Mouse (Mus musculus) lung, embryonic 15.5 days (tissue): ENCODE results near the gene Pagr1a. TPM values are rescaled to one million over a fixed set of nuclear protein-coding genes. Genes with fewer than 3 reads are reported as not detected.

Source experiments
- ATAC-seq: fragments of 200-750 bp; cut with Nextera tagmentation; 2 replicates; pipeline ENCODE4 v1.8.0; 2017; ENCODE audit warnings: moderate number of reproducible peaks, borderline replicate concordance; ENCODE audit not compliant: low FRiP score, low TSS enrichment; ENCODE audit errors: extremely low read depth
- H3K27ac ChIP-seq: fragments of 300-500 bp; sonication (generic); 2 replicates; pipeline ENCODE4 v1.5.1; 2015; ENCODE audit warnings: moderate library complexity, mild to moderate bottlenecking, inconsistent platforms
- H3K27me3 ChIP-seq: fragments of 300-500 bp; sonication (generic); 2 replicates; pipeline ENCODE4 v1.6.1; 2015; ENCODE audit warnings: inconsistent platforms
- H3K36me3 ChIP-seq: fragments of 300-500 bp; sonication (generic); 2 replicates; pipeline ENCODE4 v1.6.1; 2015; ENCODE audit warnings: inconsistent platforms
- H3K4me1 ChIP-seq: fragments of 300-500 bp; sonication (generic); 2 replicates; pipeline ENCODE4 v1.6.1; 2015; ENCODE audit warnings: inconsistent platforms
- H3K4me2 ChIP-seq: fragments of 300-500 bp; sonication (generic); 2 replicates; pipeline ENCODE4 v1.6.1; 2015; ENCODE audit warnings: inconsistent platforms, mild to moderate bottlenecking, moderate library complexity
- H3K4me3 ChIP-seq: fragments of 300-500 bp; sonication (generic); 2 replicates; pipeline ENCODE4 v1.5.1; 2015; ENCODE audit warnings: mild to moderate bottlenecking, inconsistent platforms
- H3K9ac ChIP-seq: fragments of 300-500 bp; sonication (generic); 2 replicates; pipeline ENCODE4 v1.6.1; 2015; ENCODE audit warnings: inconsistent platforms
- H3K9me3 ChIP-seq: fragments of 300-500 bp; sonication (generic); 2 replicates; pipeline ENCODE4 v1.6.1; 2016; ENCODE audit warnings: inconsistent platforms
- WGBS: fragments of 180-500 bp; shearing (Covaris S2); methylation state at CpG from one replicate; pipeline ENCODE4 v1.1.7; 2015; 5-methylcytosine and 5-hydroxymethylcytosine counted together
- polyA plus RNA-seq: library from polyadenylated mRNA; unstranded; fragments of >200 nt; fragmentation: Nextera tagmentation; extraction: Ambion mirVana; gene quantifications from 2 replicates; pipeline ENCODE4 v1.2.1, GENCODE M21; 2015

Pagr1a gene
- polyA plus RNA-seq, 1 experiment from 2014 or later = 86.1 TPM

- Histone ChIP-seq H3K4me3 (no peak overlapping the region), H3K36me3 (peaks cover 18% of the 10 kb centered on the region), H3K27me3 (no peaks in the 10 kb centered on the region), H3K27ac (no peak overlapping the region), H3K4me2 (no peak overlapping the region), H3K9ac (no peak overlapping the region), H3K4me1 (peaks cover 37% of the 10 kb centered on the region), H3K9me3 (no peaks in the 10 kb centered on the region)
- 93% methylated on average over 2 of the region's 2 CpGs for WGBS
- ATAC-seq = no peak
Observed at GRCm38 (mm10) chr7:127011051-127011450, 6.1 kb downstream of the Pagr1a start.

- 79% methylated on average over 17 of the region's 17 CpGs for WGBS
- Histone ChIP-seq H3K4me1 (peaks cover 22% of the 10 kb centered on the region), H3K9ac (no peak overlapping the region), H3K36me3 (peaks cover 10% of the 10 kb centered on the region), H3K4me3 (no peak overlapping the region), H3K4me2 (no peak overlapping the region), H3K9me3 (no peaks in the 10 kb centered on the region), H3K27ac (peak overlapping the region; percentile 48; the same call in 1 of the 2 replicates), H3K27me3 (no peaks in the 10 kb centered on the region)
- no peak for ATAC-seq
Observed at GRCm38 (mm10) chr7:127009307-127010085, 7.7 kb downstream of the Pagr1a start.

GRCm38 (mm10) chr7:127008239-127009019, 8.7 kb downstream of the Pagr1a start:
- Histone ChIP-seq H3K4me3 (no peak overlapping the region), H3K4me1 (peaks cover 12% of the 10 kb centered on the region), H3K27ac (peak overlapping the region; percentile 48), H3K9me3 (no peaks in the 10 kb centered on the region), H3K4me2 (peak overlapping the region; percentile 5; the same call in 1 of the 2 replicates), H3K27me3 (no peaks in the 10 kb centered on the region), H3K36me3 (peaks cover 8% of the 10 kb centered on the region), H3K9ac (no peak overlapping the region)
- ATAC-seq = peak; percentile 79
- 43% methylated on average over 9 of the region's 9 CpGs for whole genome bisulfite sequencing

- no peaks in the 10 kb centered on the region for H3K27me3 ChIP-seq
- no peak overlapping the region for H3K27ac ChIP-seq
- whole genome bisulfite sequencing = 75% methylated on average over 6 of the region's 6 CpGs
- H3K4me2 ChIP-seq = no peak overlapping the region
- no peaks in the 10 kb centered on the region for H3K36me3 ChIP-seq
- peaks cover 7% of the 10 kb centered on the region for H3K4me1 ChIP-seq
- no peak overlapping the region for H3K4me3 ChIP-seq
- no peaks in the 10 kb centered on the region for H3K9me3 ChIP-seq
- ATAC-seq = no peak
- H3K9ac ChIP-seq = no peak overlapping the region
Observed at GRCm38 (mm10) chr7:127007313-127008024, 9.7 kb downstream of the Pagr1a start.

GRCm38 (mm10) chr7:127004122-127004875, 12.9 kb downstream of the Pagr1a start:
- 83% methylated on average over 4 of the region's 4 CpGs for WGBS
- ATAC-seq = no peak
- no peak overlapping the region for H3K9ac ChIP-seq

GRCm38 (mm10) chr7:127003620-127004019, 13.5 kb downstream of the Pagr1a start:
- 82% methylated on average over 5 of the region's 5 CpGs for WGBS
- Histone ChIP-seq H3K36me3 (no peaks in the 10 kb centered on the region), H3K9me3 (no peaks in the 10 kb centered on the region), H3K27me3 (no peaks in the 10 kb centered on the region), H3K9ac (no peak overlapping the region), H3K4me3 (no peak overlapping the region), H3K4me1 (no peaks in the 10 kb centered on the region; the same call in 1 of the 2 replicates), H3K4me2 (no peak overlapping the region), H3K27ac (no peak overlapping the region)
- no peak for ATAC-seq

More at GRCm38 (mm10) chr7:127004122-127004875, 12.9 kb downstream of the Pagr1a start:
- no peak overlapping the region for H3K4me2 ChIP-seq
- H3K4me3 ChIP-seq = no peak overlapping the region
- no peaks in the 10 kb centered on the region for H3K36me3 ChIP-seq
- peaks cover 3% of the 10 kb centered on the region for H3K4me1 ChIP-seq
- no peak overlapping the region for H3K27ac ChIP-seq
- no peaks in the 10 kb centered on the region for H3K9me3 ChIP-seq
- H3K27me3 ChIP-seq = no peaks in the 10 kb centered on the region

GRCm38 (mm10) chr7:126999568-126999967, 17.6 kb downstream of the Pagr1a start:
- Histone ChIP-seq H3K4me3 (no peak overlapping the region), H3K27me3 (no peaks in the 10 kb centered on the region)
- no peak for ATAC-seq

GRCm38 (mm10) chr7:126996449-126996848, 20.7 kb downstream of the Pagr1a start:
- ATAC-seq = no peak
- Histone ChIP-seq H3K4me1 (no peaks in the 10 kb centered on the region), H3K36me3 (no peaks in the 10 kb centered on the region; the same call in 1 of the 2 replicates), H3K27me3 (no peaks in the 10 kb centered on the region), H3K9me3 (no peaks in the 10 kb centered on the region), H3K4me3 (no peak overlapping the region), H3K27ac (no peak overlapping the region), H3K4me2 (no peak overlapping the region), H3K9ac (no peak overlapping the region)
- 83% methylated on average over 4 of the region's 4 CpGs for WGBS

More at GRCm38 (mm10) chr7:126999568-126999967, 17.6 kb downstream of the Pagr1a start:
- no peak overlapping the region for H3K4me2 ChIP-seq
- no peaks in the 10 kb centered on the region for H3K9me3 ChIP-seq
- H3K27ac ChIP-seq = no peak overlapping the region
- 59% methylated on average over 10 of the region's 10 CpGs for WGBS
- H3K36me3 ChIP-seq = no peaks in the 10 kb centered on the region; the same call in 1 of the 2 replicates
- no peaks in the 10 kb centered on the region for H3K4me1 ChIP-seq
- H3K9ac ChIP-seq = no peak overlapping the region

GRCm38 (mm10) chr7:126988816-126989215, 28.3 kb downstream of the Pagr1a start:
- Histone ChIP-seq H3K27ac (no peak overlapping the region), H3K9me3 (no peaks in the 10 kb centered on the region), H3K4me2 (no peak overlapping the region), H3K4me1 (no peaks in the 10 kb centered on the region), H3K27me3 (no peaks in the 10 kb centered on the region), H3K36me3 (no peaks in the 10 kb centered on the region), H3K4me3 (no peak overlapping the region), H3K9ac (no peak overlapping the region)
- no peak for ATAC-seq
- WGBS = 56% methylated on average over 8 of the region's 8 CpGs

GRCm38 (mm10) chr7:126986319-126986718, 30.8 kb downstream of the Pagr1a start:
- 31% methylated on average over 9 of the region's 9 CpGs for WGBS
- no peaks in the 10 kb centered on the region for H3K36me3 ChIP-seq
- no peaks in the 10 kb centered on the region for H3K9me3 ChIP-seq
- no peak for ATAC-seq
- no peak overlapping the region for H3K4me2 ChIP-seq
- no peak overlapping the region for H3K4me3 ChIP-seq
- H3K9ac ChIP-seq = no peak overlapping the region
- H3K4me1 ChIP-seq = no peaks in the 10 kb centered on the region
- no peak overlapping the region for H3K27ac ChIP-seq
- no peaks in the 10 kb centered on the region for H3K27me3 ChIP-seq
